Mouse (Mus musculus) ES-E14 (cell line): ENCODE results near the gene Kcnt2.

ENCODE experiments used
- HCFC1 ChIP-seq: IDR thresholded peaks from 2 replicates; pipeline ENCODE4 v1.6.1; 2012; ENCODE audit warnings: low read length, inconsistent platforms, borderline replicate concordance; ENCODE audit not compliant: insufficient read depth
- ZC3H11A ChIP-seq: IDR thresholded peaks from 2 replicates; pipeline ENCODE4 v1.6.1; 2012; ENCODE audit warnings: low read depth, mild to moderate bottlenecking, inconsistent platforms, low read length, borderline replicate concordance
- ZNF384 ChIP-seq: IDR thresholded peaks from 2 replicates; pipeline ENCODE4 v1.6.1; 2012; ENCODE audit warnings: low read depth, low read length, inconsistent platforms

DNA sequence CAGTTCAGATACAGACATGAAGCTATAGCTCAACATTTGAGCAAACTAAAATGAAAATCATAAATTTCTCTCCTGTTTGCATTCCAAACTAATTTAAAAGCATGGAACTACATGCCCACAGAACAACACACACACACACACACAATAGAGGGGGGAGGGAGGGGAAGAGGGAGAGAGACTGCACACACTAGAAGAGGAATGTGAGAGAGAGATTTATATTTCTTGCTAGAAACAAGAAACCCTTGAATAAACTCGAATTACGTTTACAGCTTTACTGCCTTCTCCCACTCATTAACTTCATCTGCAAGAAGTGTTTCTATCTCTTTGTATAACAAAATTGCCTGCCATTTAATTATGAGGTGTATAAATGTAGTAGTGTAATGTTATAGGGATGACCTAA lies 209.9 kb downstream of the Kcnt2 start:
- TF ChIP-seq ZNF384 = no peak
- TF ChIP-seq HCFC1 = no peak
- no peak for TF ChIP-seq ZC3H11A
